Mouse (Mus musculus) ES-E14 (cell line): ENCODE results near the gene Nipal4.

Experiments
- CHD2 ChIP-seq: IDR thresholded peaks from 2 replicates; pipeline ENCODE4 v1.6.1; 2014; ENCODE audit warnings: mild to moderate bottlenecking, low read depth, low read length, inconsistent platforms
- MAFK ChIP-seq: IDR thresholded peaks from 2 replicates; pipeline ENCODE4 v1.6.1; 2014; ENCODE audit warnings: mild to moderate bottlenecking, low read depth, low read length, inconsistent platforms; ENCODE audit not compliant: insufficient read depth

- TF ChIP-seq MAFK (no peak), CHD2 (no peak)
Observed at GRCm38 (mm10) chr11:46110156-46110944, 56.0 kb downstream of the Nipal4 start.
